Mouse (Mus musculus) limb, embryonic 11.5 days (tissue): ENCODE results near the gene Iah1. TPM values are rescaled to one million over a fixed set of nuclear protein-coding genes. Genes with fewer than 3 reads are reported as not detected.

Source experiments
- ATAC-seq: fragments of 200-750 bp; cut with Nextera tagmentation; 2 replicates; pipeline ENCODE4 v1.8.0; 2017; ENCODE audit warnings: low read depth; ENCODE audit not compliant: insufficient number of reproducible peaks, low FRiP score, low TSS enrichment
- DNase-seq: peaks from one replicate; pipeline ENCODE4 v3.0.0-alpha.2; 2015; ENCODE audit warnings: low spot score
- H3K27ac ChIP-seq: fragments of 300-500 bp; sonication (generic); replicated peaks from 2 replicates; pipeline ENCODE4 v1.5.1; 2014; ENCODE audit warnings: low read depth, mild to moderate bottlenecking, low read length
- H3K27me3 ChIP-seq: fragments of 300-500 bp; sonication (generic); 2 replicates; pipeline ENCODE4 v1.6.1; 2014; ENCODE audit warnings: mild to moderate bottlenecking, low read length, mixed read lengths; ENCODE audit not compliant: control insufficient read depth, insufficient read depth
- H3K36me3 ChIP-seq: fragments of 300-500 bp; sonication (generic); 2 replicates; pipeline ENCODE4 v1.6.1; 2014; ENCODE audit warnings: mild to moderate bottlenecking, low read length, moderate library complexity, mixed read lengths; ENCODE audit not compliant: control insufficient read depth, insufficient read depth
- H3K4me1 ChIP-seq: fragments of 300-500 bp; sonication (generic); 2 replicates; pipeline ENCODE4 v1.6.1; 2014; ENCODE audit warnings: low read length, mixed read lengths; ENCODE audit not compliant: control insufficient read depth, insufficient read depth
- H3K4me2 ChIP-seq: fragments of 300-500 bp; sonication (generic); 2 replicates; pipeline ENCODE4 v1.6.1; 2014; ENCODE audit warnings: low read depth, mild to moderate bottlenecking, moderate library complexity; ENCODE audit not compliant: severe bottlenecking
- H3K4me3 ChIP-seq: fragments of 300-500 bp; sonication (generic); 2 replicates; pipeline ENCODE4 v1.5.1; 2014; ENCODE audit warnings: low read depth, low read length
- H3K9ac ChIP-seq: fragments of 300-500 bp; sonication (generic); 2 replicates; pipeline ENCODE4 v1.6.1; 2014; ENCODE audit warnings: mild to moderate bottlenecking, low read length
- H3K9me3 ChIP-seq: fragments of 300-500 bp; sonication (generic); 2 replicates; pipeline ENCODE4 v1.6.1; 2016; ENCODE audit warnings: low read length; ENCODE audit not compliant: control insufficient read depth
- WGBS: fragments of 180-500 bp; shearing (Covaris S2); extraction: QIAGEN DNeasy Blood & Tissue Kit; methylation state at CpG from one replicate; pipeline ENCODE4 v1.1.7; 2014; 5-methylcytosine and 5-hydroxymethylcytosine counted together
- polyA plus RNA-seq: library from polyadenylated mRNA; unstranded; fragments of >200 nt; fragmentation: Nextera tagmentation; extraction: Ambion mirVana; gene quantifications from 2 replicates; pipeline ENCODE4 v1.2.1, GENCODE M21; 2014

Iah1 gene
- polyA plus RNA-seq, 1 experiment from 2014 or later = 63.0 TPM

DNA sequence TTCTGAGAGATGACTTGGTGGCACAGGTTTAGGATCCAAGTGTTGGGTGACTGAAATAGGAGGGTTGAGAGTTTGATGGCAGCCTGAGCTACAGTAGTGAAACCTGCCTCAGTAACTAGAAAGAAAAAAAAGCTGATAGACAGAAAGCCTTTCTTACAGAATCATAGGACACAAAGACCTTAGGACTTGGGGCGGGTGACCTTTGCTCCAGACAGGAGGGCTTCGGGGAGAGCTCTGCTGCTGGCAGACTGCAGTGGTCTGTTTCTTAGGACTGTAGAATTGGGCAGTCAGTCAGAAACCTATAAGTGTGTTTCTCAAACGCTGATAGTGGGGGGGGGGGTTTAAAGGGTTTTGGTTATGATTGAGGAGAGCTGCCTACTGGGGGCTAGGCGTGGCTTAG, 10.4 kb upstream of the Iah1 start:
- Histone ChIP-seq H3K27me3 (no peaks in the 10 kb centered on the region), H3K36me3 (peaks cover 29% of the 10 kb centered on the region), H3K9ac (no peak overlapping the region), H3K27ac (no peak overlapping the region), H3K4me3 (no peak overlapping the region), H3K9me3 (no peaks in the 10 kb centered on the region), H3K4me2 (no peak overlapping the region), H3K4me1 (no peaks in the 10 kb centered on the region)
- WGBS = 91% methylated on average over 4 of the region's 4 CpGs
- DNase-seq (no peak), ATAC-seq (no peak)

DNA sequence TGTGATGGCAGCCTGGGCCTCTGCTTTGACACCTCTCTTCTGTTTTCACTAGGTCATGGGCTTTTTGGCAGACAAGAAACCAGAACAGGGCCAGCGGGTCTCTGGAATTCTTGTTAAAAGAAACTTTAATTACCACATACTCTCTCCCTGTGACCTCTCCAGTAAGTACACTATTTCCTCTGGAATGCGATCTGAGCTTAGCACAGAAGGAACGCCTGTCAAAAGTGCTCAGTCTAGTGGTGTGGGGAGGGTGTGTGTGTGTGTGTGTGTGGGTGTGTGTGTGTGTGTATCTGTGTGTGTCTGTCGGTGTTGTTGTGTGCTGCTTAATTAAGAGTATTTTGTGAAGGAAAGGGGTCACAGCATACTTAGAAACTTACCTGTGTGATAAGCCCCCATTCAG, 9.5 kb upstream of the Iah1 start:
- Histone ChIP-seq H3K4me1 (no peaks in the 10 kb centered on the region), H3K27me3 (no peaks in the 10 kb centered on the region), H3K4me2 (no peak overlapping the region), H3K36me3 (peaks cover 34% of the 10 kb centered on the region), H3K9ac (no peak overlapping the region), H3K4me3 (no peak overlapping the region), H3K27ac (no peak overlapping the region), H3K9me3 (no peaks in the 10 kb centered on the region)
- WGBS = 82% methylated on average over 4 of the region's 4 CpGs
- DNase-seq = no peak
- ATAC-seq = no peak

DNA sequence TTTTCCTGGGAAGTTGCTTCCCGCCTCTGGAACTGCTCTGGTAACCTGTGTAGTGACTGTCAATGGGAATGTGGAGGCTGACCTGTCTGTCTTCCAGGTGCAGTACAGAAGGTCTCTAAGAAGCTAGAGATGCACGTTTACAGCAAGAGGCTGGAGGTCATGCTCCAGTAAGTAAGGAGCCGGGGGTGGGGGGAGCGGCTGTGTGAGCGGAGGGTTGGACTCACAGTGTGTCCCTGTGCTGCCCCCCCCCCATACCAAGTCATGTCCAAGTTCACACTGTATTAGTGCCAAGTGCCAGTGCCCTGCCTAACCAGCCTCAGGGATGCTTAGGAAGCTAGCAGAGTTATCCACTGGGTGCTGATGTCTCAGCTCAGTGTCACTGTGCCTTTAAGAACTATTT, 4.0 kb upstream of the Iah1 start:
- 92% methylated on average over 5 of the region's 5 CpGs for WGBS
- Histone ChIP-seq H3K36me3 (peaks cover 25% of the 10 kb centered on the region), H3K4me2 (no peak overlapping the region), H3K4me1 (no peaks in the 10 kb centered on the region), H3K27ac (no peak overlapping the region), H3K9me3 (no peaks in the 10 kb centered on the region), H3K27me3 (no peaks in the 10 kb centered on the region), H3K9ac (no peak overlapping the region), H3K4me3 (no peak overlapping the region)
- ATAC-seq (no peak), DNase-seq (no peak)

DNA sequence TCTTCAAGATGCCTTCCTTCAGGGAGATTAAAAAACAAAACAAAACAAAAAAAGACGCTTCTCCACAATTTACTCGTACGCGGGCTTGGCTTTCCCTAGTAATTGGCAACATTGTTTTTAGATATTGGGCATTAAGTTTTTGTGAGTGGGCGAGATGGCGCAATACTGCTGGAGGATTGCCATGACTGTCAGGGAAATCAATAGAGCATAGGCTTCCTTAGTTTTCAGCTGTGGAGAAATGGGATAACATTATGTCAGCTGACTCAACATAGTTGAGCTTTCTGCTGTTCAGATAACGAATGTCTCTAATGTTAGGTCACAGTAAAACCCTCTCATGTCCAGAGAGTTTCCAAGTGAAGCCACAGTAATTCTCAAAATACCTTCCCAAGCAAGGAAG, 678 bp downstream of the Iah1 start:
- H3K4me1 ChIP-seq = no peaks in the 10 kb centered on the region
- 39% methylated on average over 7 of the region's 7 CpGs for WGBS
- H3K27ac ChIP-seq = no peak overlapping the region
- H3K36me3 ChIP-seq = peaks cover 9% of the 10 kb centered on the region; the same call in 1 of the 2 replicates
- no peaks in the 10 kb centered on the region for H3K9me3 ChIP-seq
- H3K27me3 ChIP-seq = no peaks in the 10 kb centered on the region
- H3K9ac ChIP-seq = peak overlapping the region; percentile 68
- H3K4me2 ChIP-seq = peak overlapping the region; percentile 60
- no peak for DNase-seq
- H3K4me3 ChIP-seq = peak overlapping the region; percentile 73
- ATAC-seq = no peak

DNA sequence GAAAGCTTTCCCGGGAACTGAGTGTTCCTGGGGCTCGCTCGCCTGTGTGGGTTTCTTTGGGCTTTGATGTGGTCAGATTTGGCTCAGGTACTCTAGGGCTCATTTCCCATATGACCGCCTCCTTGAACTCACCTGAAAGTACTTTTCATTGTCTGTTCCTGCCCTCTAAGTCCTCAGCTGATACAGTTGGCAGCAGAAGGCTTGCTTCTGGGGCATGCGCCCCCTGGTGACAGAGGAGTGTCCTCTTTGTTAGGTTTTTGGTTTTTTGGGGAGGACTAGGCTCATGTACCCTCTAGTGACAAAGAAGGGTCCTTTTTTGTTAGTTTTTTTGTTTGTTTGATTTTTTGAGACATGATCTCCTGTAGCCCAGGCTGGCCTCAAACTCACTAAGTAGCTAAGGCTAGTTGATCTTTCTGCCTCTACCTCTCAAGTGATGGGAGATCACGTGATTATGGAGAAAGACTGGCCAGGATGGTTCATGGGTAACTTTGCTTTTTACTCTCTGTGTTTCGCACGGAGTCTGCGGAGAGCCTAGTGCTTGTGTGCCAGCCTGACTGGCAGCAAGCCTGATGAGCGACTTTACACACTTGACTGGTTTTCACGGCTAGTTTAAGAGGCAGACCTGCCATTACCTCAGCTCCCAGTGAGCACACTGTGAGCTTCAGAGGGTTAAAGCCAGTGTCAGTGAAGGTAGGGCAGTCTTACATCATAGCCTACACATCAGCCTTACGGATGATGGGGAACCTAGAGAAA, 2.1 kb downstream of the Iah1 start:
- H3K27ac ChIP-seq = no peak overlapping the region
- no peak overlapping the region for H3K4me3 ChIP-seq
- H3K4me2 ChIP-seq = no peak overlapping the region
- ATAC-seq (no peak), DNase-seq (peak; percentile 75)
- H3K4me1 ChIP-seq = no peaks in the 10 kb centered on the region
- peaks cover 11% of the 10 kb centered on the region; the same call in 1 of the 2 replicates for H3K36me3 ChIP-seq
- 78% methylated on average over 12 of the region's 12 CpGs for whole genome bisulfite sequencing
- no peaks in the 10 kb centered on the region for H3K9me3 ChIP-seq
- no peaks in the 10 kb centered on the region for H3K27me3 ChIP-seq
- H3K9ac ChIP-seq = no peak overlapping the region

DNA sequence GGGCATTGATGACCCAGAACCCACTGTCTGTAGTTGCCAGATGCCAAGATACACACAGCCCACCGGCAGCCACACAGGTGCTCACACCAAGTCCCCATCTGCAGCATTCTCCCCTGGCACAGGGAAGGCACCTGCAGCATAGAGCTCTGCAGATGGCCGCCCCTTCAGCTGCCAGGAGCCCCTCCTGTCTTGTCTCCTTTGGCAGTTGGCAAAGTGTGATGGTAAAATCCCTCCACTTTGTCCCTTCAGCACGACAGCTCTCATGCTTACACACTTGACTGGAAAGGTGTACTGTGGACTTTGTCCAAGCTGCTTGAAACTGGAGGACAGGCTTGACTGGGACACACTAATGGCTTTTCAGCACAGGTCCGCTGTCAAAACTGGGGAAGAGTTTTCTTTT, 4.1 kb downstream of the Iah1 start:
- Histone ChIP-seq H3K27ac (no peak overlapping the region), H3K36me3 (peaks cover 8% of the 10 kb centered on the region; the same call in 1 of the 2 replicates), H3K9me3 (no peaks in the 10 kb centered on the region), H3K4me3 (no peak overlapping the region), H3K9ac (no peak overlapping the region), H3K4me2 (no peak overlapping the region), H3K4me1 (no peaks in the 10 kb centered on the region), H3K27me3 (no peaks in the 10 kb centered on the region)
- ATAC-seq = no peak
- 90% methylated on average over 4 of the region's 4 CpGs for WGBS
- DNase-seq = no peak

DNA sequence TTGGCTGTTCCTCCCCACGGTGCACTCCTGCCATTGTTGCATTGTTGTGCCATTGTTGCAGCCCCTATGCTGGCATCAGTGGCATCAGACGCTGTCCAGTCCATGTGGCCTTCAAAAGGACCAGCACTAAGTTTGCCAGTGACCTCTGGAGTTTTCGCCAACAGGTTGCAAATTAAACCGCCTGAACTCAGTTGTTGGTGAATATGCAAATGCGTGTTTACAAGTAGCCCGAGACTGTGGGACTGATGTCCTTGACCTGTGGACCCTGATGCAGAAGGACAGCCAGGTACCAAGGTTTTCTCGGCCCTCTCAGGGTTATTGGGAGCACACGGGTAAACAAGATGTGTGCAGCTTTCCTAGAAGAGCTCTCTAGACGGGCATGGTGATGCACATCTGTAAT, 5.0 kb downstream of the Iah1 start:
- H3K27me3 ChIP-seq = no peaks in the 10 kb centered on the region
- no peak overlapping the region for H3K4me2 ChIP-seq
- ATAC-seq (no peak), DNase-seq (no peak)
- H3K36me3 ChIP-seq = peaks cover 12% of the 10 kb centered on the region; the same call in 1 of the 2 replicates
- no peak overlapping the region for H3K9ac ChIP-seq
- no peak overlapping the region for H3K27ac ChIP-seq
- H3K4me1 ChIP-seq = no peaks in the 10 kb centered on the region
- 82% methylated on average over 9 of the region's 9 CpGs for WGBS
- no peak overlapping the region for H3K4me3 ChIP-seq
- no peaks in the 10 kb centered on the region for H3K9me3 ChIP-seq

DNA sequence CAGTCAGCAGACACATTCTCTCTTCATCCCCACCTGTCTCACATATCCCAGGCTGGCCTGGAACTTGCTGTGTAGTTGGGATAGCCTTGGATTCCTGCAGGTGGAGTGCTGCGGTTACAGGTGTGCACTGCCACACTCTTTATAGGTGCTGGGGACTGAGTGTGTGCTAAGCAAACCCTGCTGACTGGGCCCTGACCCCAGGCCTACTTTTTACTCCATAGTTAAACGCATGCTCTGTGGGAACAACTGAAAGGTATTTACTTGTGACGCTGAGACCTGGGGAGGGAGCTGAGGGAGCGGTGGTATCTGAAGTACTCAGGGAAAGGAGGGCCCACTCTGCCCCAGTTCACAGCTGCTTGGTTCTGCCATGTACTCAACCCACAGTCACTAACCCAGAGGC, 6.1 kb downstream of the Iah1 start:
- no peak for ATAC-seq
- Histone ChIP-seq H3K27ac (no peak overlapping the region), H3K36me3 (peaks cover 12% of the 10 kb centered on the region; the same call in 1 of the 2 replicates), H3K4me1 (no peaks in the 10 kb centered on the region), H3K4me2 (no peak overlapping the region), H3K9ac (no peak overlapping the region), H3K9me3 (no peaks in the 10 kb centered on the region), H3K4me3 (no peak overlapping the region), H3K27me3 (no peaks in the 10 kb centered on the region)
- WGBS = 89% methylated on average over 4 of the region's 4 CpGs
- no peak for DNase-seq

DNA sequence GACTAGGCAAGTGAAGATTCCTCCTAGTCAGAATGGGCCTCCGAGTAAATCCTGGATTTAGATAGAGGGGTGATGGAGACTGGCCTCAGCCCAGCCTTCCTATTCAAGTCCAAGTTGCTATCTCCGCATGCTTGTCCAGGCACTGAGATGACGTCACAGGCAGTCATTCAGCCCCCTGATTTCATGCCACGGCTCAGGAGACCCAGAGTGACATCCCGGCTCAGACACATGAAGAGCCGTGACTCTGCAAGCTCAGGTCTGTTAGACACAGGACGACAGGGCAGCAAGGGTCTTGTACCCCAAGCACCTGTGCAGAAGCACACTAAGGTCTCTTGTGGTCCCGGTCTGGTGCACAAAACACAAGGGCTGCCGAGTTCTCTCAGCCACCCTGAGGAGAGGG, 6.7 kb downstream of the Iah1 start:
- ATAC-seq = no peak
- WGBS = 88% methylated on average over 9 of the region's 9 CpGs
- no peak overlapping the region for H3K27ac ChIP-seq

More for the DNA sequence above, 6.7 kb downstream of the Iah1 start:
- no peak overlapping the region for H3K4me2 ChIP-seq
- peaks cover 12% of the 10 kb centered on the region; the same call in 1 of the 2 replicates for H3K36me3 ChIP-seq
- H3K4me1 ChIP-seq = no peaks in the 10 kb centered on the region
- DNase-seq = no peak
- no peaks in the 10 kb centered on the region for H3K27me3 ChIP-seq
- H3K4me3 ChIP-seq = no peak overlapping the region
- H3K9me3 ChIP-seq = no peaks in the 10 kb centered on the region
- no peak overlapping the region for H3K9ac ChIP-seq
